Mouse (Mus musculus): ENCODE results near the gene Arl3. TPM values are rescaled to one million over a fixed set of nuclear protein-coding genes. Genes with fewer than 3 reads are reported as not detected.

The Arl3 gene
- polyA plus RNA-seq, 1 experiment from 2014 or later: 64.5 TPM

- ATAC-seq: no peak
- H3K27ac ChIP-seq (ENCODE audit: low read length): no peak overlapping the region
These were observed 86.3 kb downstream of the Arl3 start for GRCm38 (mm10) chr19:46486709-46487108.

GRCm38 (mm10) chr19:46485847-46486246, 87.2 kb downstream of the Arl3 start:
- Histone ChIP-seq H3K4me1 (ENCODE audit: control insufficient read depth, insufficient read depth, low read length) (peaks cover 41% of the 10 kb centered on the region), H3K27ac (ENCODE audit: low read length) (peak overlapping the region; percentile 34), H3K4me2 (ENCODE audit: low read depth, low read length) (peak overlapping the region; percentile 18; the same call in 1 of the 2 replicates), H3K4me3 (ENCODE audit: low read length) (no peak overlapping the region), H3K27me3 (replicated peaks; ENCODE audit: control insufficient read depth, insufficient read depth, low read length) (no peaks in the 10 kb centered on the region), H3K36me3 (ENCODE audit: control insufficient read depth, insufficient read depth, low read length) (no peaks in the 10 kb centered on the region), H3K9me3 (ENCODE audit: control insufficient read depth, low read length) (no peaks in the 10 kb centered on the region), H3K9ac (ENCODE audit: low read depth, low read length) (peak overlapping the region; percentile 6; the same call in 1 of the 2 replicates)
- ATAC-seq: peak; percentile 65
- 51% methylated on average over 9 of the region's 9 CpGs for WGBS

More at GRCm38 (mm10) chr19:46486709-46487108, 86.3 kb downstream of the Arl3 start:
- H3K36me3 ChIP-seq (ENCODE audit: control insufficient read depth, insufficient read depth, low read length): no peaks in the 10 kb centered on the region
- H3K4me3 ChIP-seq (ENCODE audit: low read length): no peak overlapping the region
- H3K9ac ChIP-seq (ENCODE audit: low read depth, low read length): no peak overlapping the region
- no peaks in the 10 kb centered on the region for H3K27me3 ChIP-seq (replicated peaks; ENCODE audit: control insufficient read depth, insufficient read depth, low read length)
- no peak overlapping the region for H3K4me2 ChIP-seq (ENCODE audit: low read depth, low read length)
- 47% methylated on average over 2 of the region's 2 CpGs for WGBS
- H3K9me3 ChIP-seq (ENCODE audit: control insufficient read depth, low read length): no peaks in the 10 kb centered on the region
- H3K4me1 ChIP-seq (ENCODE audit: control insufficient read depth, insufficient read depth, low read length): peaks cover 38% of the 10 kb centered on the region

DNA sequence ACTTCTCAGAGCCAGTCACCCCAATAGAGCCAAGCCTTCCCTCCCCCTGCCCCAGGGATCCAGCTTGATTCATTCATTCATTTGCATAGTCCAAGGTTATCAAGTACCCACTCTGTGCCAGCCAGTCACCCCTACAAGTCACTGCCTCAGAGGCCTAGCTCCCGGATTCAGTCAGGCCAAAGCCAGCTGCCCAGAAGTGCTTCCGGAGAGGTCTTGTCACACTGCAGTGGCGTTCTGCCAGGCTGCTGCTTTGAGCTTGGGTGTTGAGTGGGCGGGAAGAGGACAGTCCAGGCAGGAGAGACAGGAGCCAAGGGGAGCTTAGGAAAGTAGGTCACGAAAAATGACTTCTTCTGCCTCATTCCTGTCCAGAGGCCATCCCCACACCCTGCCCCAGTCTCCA, 88.5 kb downstream of the Arl3 start:
- H3K4me3 ChIP-seq (ENCODE audit: low read length): no peak overlapping the region
- H3K4me2 ChIP-seq (ENCODE audit: low read depth, low read length): no peak overlapping the region
- no peaks in the 10 kb centered on the region for H3K27me3 ChIP-seq (replicated peaks; ENCODE audit: control insufficient read depth, insufficient read depth, low read length)
- H3K9ac ChIP-seq (ENCODE audit: low read depth, low read length): peak overlapping the region; percentile 41; the same call in 1 of the 2 replicates
- 67% methylated on average over 5 of the region's 5 CpGs for WGBS
- H3K36me3 ChIP-seq (ENCODE audit: control insufficient read depth, insufficient read depth, low read length): peaks cover 3% of the 10 kb centered on the region; the same call in 1 of the 2 replicates
- peaks cover 43% of the 10 kb centered on the region for H3K4me1 ChIP-seq (ENCODE audit: control insufficient read depth, insufficient read depth, low read length)
- H3K27ac ChIP-seq (ENCODE audit: low read length): peak overlapping the region; percentile 38; the same call in 1 of the 2 replicates
- H3K9me3 ChIP-seq (ENCODE audit: control insufficient read depth, low read length): no peaks in the 10 kb centered on the region
- ATAC-seq: no peak

DNA sequence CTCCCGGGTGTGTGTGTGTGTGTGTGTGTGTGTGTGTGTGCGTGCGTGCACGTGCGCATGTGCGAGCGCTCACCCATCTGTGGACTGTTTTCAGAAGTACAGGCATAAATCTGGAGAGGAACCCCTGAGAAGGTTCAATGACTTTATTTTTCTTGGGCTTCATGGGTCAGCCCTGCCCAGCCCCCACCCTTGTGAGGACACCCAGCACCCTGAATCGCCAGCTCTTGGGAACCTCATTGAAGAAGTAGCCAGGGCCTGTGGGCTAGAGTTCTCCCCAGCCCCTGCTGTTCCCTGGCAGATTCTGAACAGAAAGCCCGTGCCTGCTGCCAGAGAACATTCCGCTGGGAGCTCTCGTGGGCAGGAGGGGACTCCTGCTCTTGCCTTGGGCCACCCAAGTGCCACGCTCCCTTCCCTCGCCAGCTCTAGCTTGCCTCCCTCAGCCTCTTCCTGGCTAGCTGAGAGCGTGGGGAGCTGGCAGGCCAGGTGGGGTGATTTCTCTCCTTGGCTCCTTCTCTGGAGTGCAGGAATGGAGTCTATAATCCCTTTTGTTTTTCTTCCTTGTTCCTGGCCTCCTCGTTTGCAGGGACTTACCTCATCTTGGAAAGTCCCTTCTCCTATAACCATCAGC, 89.2 kb downstream of the Arl3 start:
- WGBS: 73% methylated on average over 15 of the region's 15 CpGs
- H3K9me3 ChIP-seq (ENCODE audit: control insufficient read depth, low read length): no peaks in the 10 kb centered on the region
- H3K36me3 ChIP-seq (ENCODE audit: control insufficient read depth, insufficient read depth, low read length): peaks cover 3% of the 10 kb centered on the region; the same call in 1 of the 2 replicates
- ATAC-seq: no peak
- H3K9ac ChIP-seq (ENCODE audit: low read depth, low read length): peak overlapping the region; percentile 41; the same call in 1 of the 2 replicates
- H3K4me1 ChIP-seq (ENCODE audit: control insufficient read depth, insufficient read depth, low read length): peaks cover 50% of the 10 kb centered on the region
- H3K4me3 ChIP-seq (ENCODE audit: low read length): no peak overlapping the region
- H3K27ac ChIP-seq (ENCODE audit: low read length): peak overlapping the region; percentile 38; the same call in 1 of the 2 replicates
- no peaks in the 10 kb centered on the region for H3K27me3 ChIP-seq (replicated peaks; ENCODE audit: control insufficient read depth, insufficient read depth, low read length)
- H3K4me2 ChIP-seq (ENCODE audit: low read depth, low read length): no peak overlapping the region

- no peak overlapping the region for H3K4me2 ChIP-seq (ENCODE audit: low read depth, low read length)
- 51% methylated on average over 17 of the region's 17 CpGs for WGBS
- H3K36me3 ChIP-seq (ENCODE audit: control insufficient read depth, insufficient read depth, low read length): peaks cover 3% of the 10 kb centered on the region; the same call in 1 of the 2 replicates
- H3K27ac ChIP-seq (ENCODE audit: low read length): no peak overlapping the region
- ATAC-seq: no peak
- H3K9me3 ChIP-seq (ENCODE audit: control insufficient read depth, low read length): no peaks in the 10 kb centered on the region
- H3K4me1 ChIP-seq (ENCODE audit: control insufficient read depth, insufficient read depth, low read length): peaks cover 56% of the 10 kb centered on the region
- H3K4me3 ChIP-seq (ENCODE audit: low read length): no peak overlapping the region
- no peaks in the 10 kb centered on the region for H3K27me3 ChIP-seq (replicated peaks; ENCODE audit: control insufficient read depth, insufficient read depth, low read length)
- peak overlapping the region; percentile 10; the same call in 1 of the 2 replicates for H3K9ac ChIP-seq (ENCODE audit: low read depth, low read length)
These were observed 90.0 kb downstream of the Arl3 start for GRCm38 (mm10) chr19:46482896-46483516.

DNA sequence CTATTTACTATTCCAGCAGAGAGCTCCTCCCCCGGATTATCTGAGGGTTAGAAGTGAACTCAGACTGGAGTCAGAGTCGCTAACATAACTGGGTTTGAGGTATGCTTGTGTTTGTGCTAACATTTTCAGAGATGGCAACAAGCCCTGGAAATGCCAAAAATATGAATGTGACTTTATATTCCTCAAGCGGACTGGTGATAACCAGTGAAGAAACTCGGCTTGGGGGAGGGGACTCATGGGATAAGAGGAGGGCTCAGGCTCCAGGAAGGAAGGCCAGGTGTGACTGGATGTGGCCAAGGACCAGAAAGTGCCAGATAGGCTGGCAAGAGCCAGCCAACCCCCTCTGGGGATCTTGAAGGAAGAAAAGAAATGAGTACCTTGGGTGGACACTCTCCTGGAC, 91.2 kb downstream of the Arl3 start:
- H3K9ac ChIP-seq (ENCODE audit: low read depth, low read length): no peak overlapping the region
- 11% methylated on average over 4 of the region's 4 CpGs for WGBS
- ATAC-seq: no peak

GRCm38 (mm10) chr19:46481352-46481751, 91.6 kb downstream of the Arl3 start:
- Histone ChIP-seq H3K9me3 (ENCODE audit: control insufficient read depth, low read length) (no peaks in the 10 kb centered on the region), H3K4me3 (ENCODE audit: low read length) (no peak overlapping the region), H3K4me2 (ENCODE audit: low read depth, low read length) (no peak overlapping the region), H3K36me3 (ENCODE audit: control insufficient read depth, insufficient read depth, low read length) (peaks cover 3% of the 10 kb centered on the region; the same call in 1 of the 2 replicates), H3K27me3 (replicated peaks; ENCODE audit: control insufficient read depth, insufficient read depth, low read length) (no peaks in the 10 kb centered on the region), H3K4me1 (ENCODE audit: control insufficient read depth, insufficient read depth, low read length) (peaks cover 62% of the 10 kb centered on the region), H3K27ac (ENCODE audit: low read length) (no peak overlapping the region), H3K9ac (ENCODE audit: low read depth, low read length) (no peak overlapping the region)
- WGBS: 37% methylated on average over 3 of the region's 3 CpGs
- ATAC-seq: no peak

More for the DNA sequence above, 91.2 kb downstream of the Arl3 start:
- no peak overlapping the region for H3K27ac ChIP-seq (ENCODE audit: low read length)
- peaks cover 3% of the 10 kb centered on the region; the same call in 1 of the 2 replicates for H3K36me3 ChIP-seq (ENCODE audit: control insufficient read depth, insufficient read depth, low read length)
- H3K4me3 ChIP-seq (ENCODE audit: low read length): no peak overlapping the region
- no peaks in the 10 kb centered on the region for H3K9me3 ChIP-seq (ENCODE audit: control insufficient read depth, low read length)
- no peak overlapping the region for H3K4me2 ChIP-seq (ENCODE audit: low read depth, low read length)
- no peaks in the 10 kb centered on the region for H3K27me3 ChIP-seq (replicated peaks; ENCODE audit: control insufficient read depth, insufficient read depth, low read length)
- H3K4me1 ChIP-seq (ENCODE audit: control insufficient read depth, insufficient read depth, low read length): peaks cover 63% of the 10 kb centered on the region

Other genes starting within 250 kb of the Arl3 start
- 13.2 and 13.6 TPM in 2 replicates for gene Psd, start 246.0 kb downstream of the Arl3 start, polyA plus RNA-seq (2015; fragmentation: Nextera tagmentation; extraction: Ambion mirVana)
- gene Fbxl15, start 245.0 kb downstream of the Arl3 start, polyA plus RNA-seq (2015; fragmentation: Nextera tagmentation; extraction: Ambion mirVana): 17.3 and 18.9 TPM in 2 replicates
- gene Cuedc2, start 234.5 kb downstream of the Arl3 start, polyA plus RNA-seq (2015; fragmentation: Nextera tagmentation; extraction: Ambion mirVana): 127 and 132 TPM in 2 replicates
- gene Mfsd13a, start 232.1 kb downstream of the Arl3 start, polyA plus RNA-seq (2015; fragmentation: Nextera tagmentation; extraction: Ambion mirVana): 16.2 and 16.3 TPM in 2 replicates
- gene 2310034G01Rik, start 222.9 kb downstream of the Arl3 start, polyA plus RNA-seq (2015; fragmentation: Nextera tagmentation; extraction: Ambion mirVana): 1.3 and 1.5 TPM in 2 replicates
- 116 and 119 TPM in 2 replicates for gene Actr1a, start 177.4 kb downstream of the Arl3 start, polyA plus RNA-seq (2015; fragmentation: Nextera tagmentation; extraction: Ambion mirVana)
- 20.5 and 20.7 TPM in 2 replicates for gene Sufu, start 176.3 kb downstream of the Arl3 start, polyA plus RNA-seq (2015; fragmentation: Nextera tagmentation; extraction: Ambion mirVana)
- 10.1 and 13.7 TPM in 2 replicates for gene Trim8, start 71.5 kb downstream of the Arl3 start, polyA plus RNA-seq (2015; fragmentation: Nextera tagmentation; extraction: Ambion mirVana)
- gene Sfxn2, start 167 bp upstream of the Arl3 start, polyA plus RNA-seq (2015; fragmentation: Nextera tagmentation; extraction: Ambion mirVana): 16.7 and 18.1 TPM in 2 replicates
- gene Wbp1l, start 25.9 kb upstream of the Arl3 start, polyA plus RNA-seq (2015; fragmentation: Nextera tagmentation; extraction: Ambion mirVana): 39.3 and 40.0 TPM in 2 replicates
- 0.16 TPM in 1 of 2 replicates, not detected in the other for gene Cyp17a1, start 100.0 kb upstream of the Arl3 start, polyA plus RNA-seq (2015; fragmentation: Nextera tagmentation; extraction: Ambion mirVana)
- gene Borcs7, start 116.7 kb upstream of the Arl3 start, polyA plus RNA-seq (2015; fragmentation: Nextera tagmentation; extraction: Ambion mirVana): 13.9 and 14.0 TPM in 2 replicates
- 69.1 and 69.3 TPM in 2 replicates for gene As3mt, start 134.3 kb upstream of the Arl3 start, polyA plus RNA-seq (2015; fragmentation: Nextera tagmentation; extraction: Ambion mirVana)
- 1.9 and 2.1 TPM in 2 replicates for gene Cnnm2, start 188.4 kb upstream of the Arl3 start, polyA plus RNA-seq (2015; fragmentation: Nextera tagmentation; extraction: Ambion mirVana)

All from intestine, embryonic 16.5 days (tissue).